Mouse (Mus musculus): ENCODE measurements around the gene E2f1.

Gene E2f1

GRCm38 (mm10) chr2:154569836-154570286 lies at the start of gene E2f1:
Gene E2f1 (minus strand): TSS chr2:154569892.
- peak; percentile 96 for DNase-seq

- DNase-seq, result peak; percentile 73
These were observed 47.4 kb upstream of the E2f1 start for GRCm38 (mm10) chr2:154617061-154617460.

GRCm38 (mm10) chr2:154615674-154616073 lies 46.0 kb upstream of the E2f1 start:
- peak; percentile 44 for DNase-seq

GRCm38 (mm10) chr2:154614841-154615576 lies 45.3 kb upstream of the E2f1 start:
- DNase-seq, result peak; percentile 21

- DNase-seq, result peak; percentile 91
These were observed 43.7 kb upstream of the E2f1 start, which contains the start of the genes Zfp341 and 4930519P11Rik for GRCm38 (mm10) chr2:154613118-154614115. Gene Zfp341 (plus strand): TSS chr2:154613297. Gene 4930519P11Rik (minus strand): TSS chr2:154613437.

- DNase-seq, result no peak
These were observed 39.5 kb upstream of the E2f1 start for GRCm38 (mm10) chr2:154609050-154609767.

- DNase-seq, result no peak
These were observed 37.3 kb upstream of the E2f1 start for GRCm38 (mm10) chr2:154606965-154607364.

GRCm38 (mm10) chr2:154604156-154604555 lies 34.5 kb upstream of the E2f1 start:
- DNase-seq, result peak; percentile 59

GRCm38 (mm10) chr2:154603638-154604153 lies 34.0 kb upstream of the E2f1 start, which contains the start of gene Pxmp4:
Gene Pxmp4 (minus strand): TSS chr2:154603708.
- DNase-seq, result peak; percentile 99

- no peak for DNase-seq
These were observed 33.4 kb upstream of the E2f1 start for GRCm38 (mm10) chr2:154603007-154603637.

GRCm38 (mm10) chr2:154601324-154601723 lies 31.6 kb upstream of the E2f1 start:
- no peak for DNase-seq

GRCm38 (mm10) chr2:154600586-154600985 lies 30.9 kb upstream of the E2f1 start:
- DNase-seq, result no peak

- no peak for DNase-seq
These were observed 27.7 kb upstream of the E2f1 start for GRCm38 (mm10) chr2:154597399-154597798.

- no peak for DNase-seq
These were observed 26.1 kb upstream of the E2f1 start for GRCm38 (mm10) chr2:154595775-154596174.

- peak; percentile 69 for DNase-seq
These were observed 23.3 kb upstream of the E2f1 start for GRCm38 (mm10) chr2:154593025-154593424.

- DNase-seq, result no peak
These were observed 21.5 kb upstream of the E2f1 start for GRCm38 (mm10) chr2:154591239-154591638.

- DNase-seq, result no peak
These were observed 19.4 kb upstream of the E2f1 start for GRCm38 (mm10) chr2:154589051-154589450.

GRCm38 (mm10) chr2:154586405-154586804 lies 16.7 kb upstream of the E2f1 start:
- DNase-seq, result peak; percentile 74

GRCm38 (mm10) chr2:154584931-154585601 lies 15.4 kb upstream of the E2f1 start:
- DNase-seq, result no peak

GRCm38 (mm10) chr2:154583906-154584872 lies 14.5 kb upstream of the E2f1 start:
- no peak for DNase-seq

Data from thymus, postnatal 25 days (tissue).